ENCODE assay signal across 10 mouse cellular contexts in genomic region chr10:18526184-18526850, GRCm38 (mm10). TPM values are rescaled to one million over a fixed set of nuclear protein-coding genes. Genes with fewer than 3 reads are reported as not detected.
A peak's percentile ranks its signal among the peaks of the same experiment; 100 is the strongest.
DNase-seq lines count a peak whose midpoint lies in the region; ATAC-seq and TF ChIP-seq lines count a peak whose summit lies in the region.
"Had no signal": no experiment of that assay in that cellular context is flagged by ENCODE, and none has a peak within 500 bp of the region (broad histone marks: within the 10 kb centered on the region; RNA-seq: fewer than 3 reads in every experiment).

No protein-coding gene starts in this region.

- no peak overlapping the region for H3K4me3 ChIP-seq in midbrain, embryonic 10.5 days
- H3K4me3 ChIP-seq in midbrain, embryonic 11.5 days (ENCODE audit: low read depth, low read length) = no peak overlapping the region
- H3K4me3 ChIP-seq in hindbrain, postnatal 0 days (ENCODE audit: low read length) = no peak overlapping the region
- no peak overlapping the region for H3K4me3 ChIP-seq in limb, embryonic 10.5 days
- H3K4me3 ChIP-seq: megakaryocyte, embryonic 14.5 days had no signal

- H3K27ac ChIP-seq in midbrain, embryonic 10.5 days (replicated peaks) = 0 out of 2 replicates have a peak overlapping the region, but pooled peaks have one; percentile 7
- H3K27ac ChIP-seq in midbrain, embryonic 11.5 days (ENCODE audit: low read depth, low read length) = no peak overlapping the region
- peak overlapping the region; percentile 68 for H3K27ac ChIP-seq in hindbrain, postnatal 0 days
- peak overlapping the region; percentile 46; the same call in 1 of the 2 replicates for H3K27ac ChIP-seq in limb, embryonic 10.5 days

- no peaks in the 10 kb centered on the region for H3K27me3 ChIP-seq in midbrain, embryonic 10.5 days (ENCODE audit: low read depth, poor library complexity, severe bottlenecking)
- H3K27me3 ChIP-seq in midbrain, embryonic 11.5 days (ENCODE audit: control insufficient read depth, insufficient read depth, low read length) = no peaks in the 10 kb centered on the region
- no peaks in the 10 kb centered on the region for H3K27me3 ChIP-seq in hindbrain, postnatal 0 days (ENCODE audit: insufficient read depth, low read length)
- H3K27me3 ChIP-seq in limb, embryonic 10.5 days (ENCODE audit: low read depth, poor library complexity, severe bottlenecking) = no peaks in the 10 kb centered on the region

- no peak overlapping the region for H3K9ac ChIP-seq in midbrain, embryonic 11.5 days (ENCODE audit: low read length)
- no peak overlapping the region for H3K9ac ChIP-seq in hindbrain, postnatal 0 days (replicated peaks; ENCODE audit: low read length)

- 87% methylated on average over 22 of the region's 22 CpGs for WGBS in midbrain, embryonic 10.5 days
- WGBS in midbrain, embryonic 11.5 days = 79% methylated on average over 22 of the region's 22 CpGs
- 48% methylated on average over 22 of the region's 22 CpGs for WGBS in hindbrain, postnatal 0 days
- 88% methylated on average over 22 of the region's 22 CpGs for WGBS in limb, embryonic 10.5 days

- no peak for TF ChIP-seq CTCF in hindbrain, postnatal 0 days (IDR thresholded peaks at IDR 0.05; ENCODE audit: low read depth)

- H3K4me2 ChIP-seq in midbrain, embryonic 11.5 days = no peak overlapping the region
- H3K4me2 ChIP-seq in hindbrain, postnatal 0 days (ENCODE audit: low read depth, low read length) = 0 out of 2 replicates have a peak overlapping the region, but pooled peaks have one; percentile 16

- peaks cover 48% of the 10 kb centered on the region for H3K36me3 ChIP-seq in midbrain, embryonic 10.5 days
- H3K36me3 ChIP-seq in midbrain, embryonic 11.5 days (ENCODE audit: control insufficient read depth, insufficient read depth, low read length) = 0 out of 2 replicates have a peak, but pooled peaks cover 5% of the 10 kb centered on the region
- peaks cover 12% of the 10 kb centered on the region; the same call in 1 of the 2 replicates for H3K36me3 ChIP-seq in hindbrain, postnatal 0 days (ENCODE audit: insufficient read depth, low read length)
- H3K36me3 ChIP-seq in limb, embryonic 10.5 days = peaks cover 42% of the 10 kb centered on the region
- H3K36me3 ChIP-seq: G1E had no signal

- DNase-seq in midbrain, embryonic 10.5 days (ENCODE audit: low spot score) = no peak
- no peak for DNase-seq in midbrain, embryonic 11.5 days (ENCODE audit: low spot score, missing footprints)
- peak; percentile 72 to 78 for DNase-seq in frontal cortex, postnatal 36 days (ENCODE audit: low spot score in 2 of 2)
- DNase-seq in hindbrain, postnatal 0 days (ENCODE audit: low spot score) = peak; percentile 75
- DNase-seq in limb, embryonic 10.5 days (ENCODE audit: low spot score) = no peak
- no peak for DNase-seq in c-Kit-positive CD71-positive TER-119-positive erythroid progenitor cells, embryonic 14.5 days (ENCODE audit: low spot score)

- no peak for ATAC-seq in midbrain, embryonic 11.5 days (ENCODE audit: low FRiP score)
- peak; percentile 82 for ATAC-seq in hindbrain, postnatal 0 days
- no peak for ATAC-seq in inflammation-experienced regulatory T-cells, adult 6 months
- ATAC-seq in monocyte, adult 5-6 weeks (replicated peaks; ENCODE audit: insufficient number of reproducible peaks, low FRiP score, low TSS enrichment, poor library complexity, severe bottlenecking) = no peak

- no peaks in the 10 kb centered on the region for H3K9me3 ChIP-seq in midbrain, embryonic 10.5 days (replicated peaks)
- no peaks in the 10 kb centered on the region for H3K9me3 ChIP-seq in midbrain, embryonic 11.5 days (ENCODE audit: control insufficient read depth, low read length)
- H3K9me3 ChIP-seq in hindbrain, postnatal 0 days (ENCODE audit: low read length) = no peaks in the 10 kb centered on the region
- H3K9me3 ChIP-seq in limb, embryonic 10.5 days (replicated peaks) = no peaks in the 10 kb centered on the region
- H3K9me3 ChIP-seq: G1E; megakaryocyte, embryonic 14.5 days had no signal

- peaks cover 15% of the 10 kb centered on the region for H3K4me1 ChIP-seq in midbrain, embryonic 10.5 days
- H3K4me1 ChIP-seq in midbrain, embryonic 11.5 days (ENCODE audit: control insufficient read depth, insufficient read depth, low read length) = no peaks in the 10 kb centered on the region
- H3K4me1 ChIP-seq in hindbrain, postnatal 0 days (ENCODE audit: insufficient read depth, low read length) = 0 out of 2 replicates have a peak, but pooled peaks cover 12% of the 10 kb centered on the region
- H3K4me1 ChIP-seq in limb, embryonic 10.5 days = peaks cover 16% of the 10 kb centered on the region
- H3K4me1 ChIP-seq: megakaryocyte, embryonic 14.5 days had no signal

RNA-seq across cellular contexts. Expression of gene Hebp2, which starts 19.6 kb away (rescaled TPM):
- 14.7 and 14.8 TPM in 2 replicates for polyA plus RNA-seq in midbrain, embryonic 10.5 days (2016; fragmentation: Nextera tagmentation; extraction: Ambion mirVana)
- polyA plus RNA-seq in midbrain, embryonic 11.5 days (2014; fragmentation: Nextera tagmentation; extraction: Ambion mirVana) = 12.3 and 14.6 TPM in 2 replicates
- 4.9 and 5.1 TPM in 2 replicates for total RNA-seq in hindbrain, postnatal 0 days (2014; rRNA removed)
- 14.9 and 15.3 TPM in 2 replicates for polyA plus RNA-seq in hindbrain, postnatal 0 days (2015; fragmentation: Nextera tagmentation; extraction: Ambion mirVana)
- polyA plus RNA-seq in limb, embryonic 10.5 days (2016; fragmentation: Nextera tagmentation; extraction: Ambion mirVana) = 19.8 TPM in 2 replicates
- polyA plus RNA-seq in inflammation-experienced regulatory T-cells, adult 6 months (2017; shearing (Covaris generic)) = not detected
- total RNA-seq in monocyte, adult 5-6 weeks (2017) = 0.29 to 1.2 TPM in 2 of 3 replicates, not detected in the other
- total RNA-seq: G1E had no signal
- polyA plus RNA-seq: G1E had no signal

Comparison
In these comparisons a context has a peak if more than half of its experiments do, and no peak if none do; other contexts are left out.
1. DNase-seq: peak in frontal cortex, postnatal 36 days (2 of 2) and hindbrain, postnatal 0 days (single experiment); none in midbrain, embryonic 10.5 days (single experiment), midbrain, embryonic 11.5 days (single experiment), limb, embryonic 10.5 days (single experiment) and c-Kit-positive CD71-positive TER-119-positive erythroid progenitor cells, embryonic 14.5 days (single experiment).
2. RNA of gene Hebp2, which starts 19.6 kb away (polyA plus RNA-seq): 19.8 TPM in limb, embryonic 10.5 days, 14.9 to 15.3 TPM in hindbrain, postnatal 0 days, 14.7 to 14.8 TPM in midbrain, embryonic 10.5 days and 12.3 to 14.6 TPM in midbrain, embryonic 11.5 days; not detected in inflammation-experienced regulatory T-cells, adult 6 months; every median in the first group is over 10 times any median in the second.